Mouse (Mus musculus): ENCODE data around the gene Clk2.
A peak's percentile ranks its signal among the peaks of the same experiment; 100 is the strongest.
"Not testable (repeated sequence)": the region's sequence is repeated elsewhere in the genome, so short reads cannot be mapped to it uniquely, and the experiment has no call there.

Gene Clk2

GRCm38 (mm10) chr3:89190436-89190835 lies 25.8 kb downstream of the Clk2 start:
- no peak for DNase-seq (ENCODE audit: low read depth)

- no peak for DNase-seq (ENCODE audit: low read depth)
Observed at GRCm38 (mm10) chr3:89193351-89193750, 28.8 kb downstream of the Clk2 start.

- no peak for DNase-seq (ENCODE audit: low read depth)
Observed at GRCm38 (mm10) chr3:89193853-89194252, 29.3 kb downstream of the Clk2 start.

GRCm38 (mm10) chr3:89195979-89196877 lies 31.6 kb downstream of the Clk2 start:
- peak; percentile 82 for DNase-seq (ENCODE audit: low read depth)

GRCm38 (mm10) chr3:89199839-89200238 lies 35.2 kb downstream of the Clk2 start:
- DNase-seq (ENCODE audit: low read depth), result no peak

GRCm38 (mm10) chr3:89202253-89203141 lies 37.9 kb downstream of the Clk2 start, which contains the start of gene Gba:
TSS of gene Gba (plus strand) at chr3:89202928.
- DNase-seq (ENCODE audit: low read depth), result peak; percentile 94

- no peak for DNase-seq (ENCODE audit: low read depth)
Observed at GRCm38 (mm10) chr3:89203142-89203514, 38.5 kb downstream of the Clk2 start.

- DNase-seq (ENCODE audit: low read depth), result no peak
Observed at GRCm38 (mm10) chr3:89206079-89206478, 41.5 kb downstream of the Clk2 start.

GRCm38 (mm10) chr3:89206695-89207094 lies 42.1 kb downstream of the Clk2 start:
- DNase-seq (ENCODE audit: low read depth), result no peak

- no peak for DNase-seq (ENCODE audit: low read depth)
Observed at GRCm38 (mm10) chr3:89208075-89208657, 43.6 kb downstream of the Clk2 start.

- DNase-seq (ENCODE audit: low read depth), result no peak
Observed at GRCm38 (mm10) chr3:89208736-89209135, 44.1 kb downstream of the Clk2 start.

- DNase-seq (ENCODE audit: low read depth), result no peak
Observed at GRCm38 (mm10) chr3:89209731-89210130, 45.1 kb downstream of the Clk2 start.

- DNase-seq (ENCODE audit: low read depth), result no peak
Observed at GRCm38 (mm10) chr3:89210162-89210561, 45.6 kb downstream of the Clk2 start.

- no peak for DNase-seq (ENCODE audit: low read depth)
Observed at GRCm38 (mm10) chr3:89210731-89211130, 46.1 kb downstream of the Clk2 start.

GRCm38 (mm10) chr3:89213803-89214530 lies 49.4 kb downstream of the Clk2 start:
- peak; percentile 87 for DNase-seq (ENCODE audit: low read depth)

- DNase-seq (ENCODE audit: low read depth), result no peak
Observed at GRCm38 (mm10) chr3:89214681-89215411, 50.3 kb downstream of the Clk2 start, which contains the start of gene Thbs3. TSS of gene Thbs3 (plus strand) at chr3:89215180.

- DNase-seq (ENCODE audit: low read depth), result peak; percentile 90
Observed at GRCm38 (mm10) chr3:89215853-89216252, 51.3 kb downstream of the Clk2 start.

- not testable (repeated sequence) for DNase-seq (ENCODE audit: low read depth)
Observed at GRCm38 (mm10) chr3:89216407-89216806, 51.8 kb downstream of the Clk2 start.

GRCm38 (mm10) chr3:89218271-89218670 lies 53.7 kb downstream of the Clk2 start:
- no peak for DNase-seq (ENCODE audit: low read depth)

- DNase-seq (ENCODE audit: low read depth), result no peak
Observed at GRCm38 (mm10) chr3:89219546-89219945, 55.0 kb downstream of the Clk2 start.

GRCm38 (mm10) chr3:89221167-89221566 lies 56.6 kb downstream of the Clk2 start:
- no peak for DNase-seq (ENCODE audit: low read depth)
